Mouse (Mus musculus): ENCODE measurements around the gene H2al1c.

DNA sequence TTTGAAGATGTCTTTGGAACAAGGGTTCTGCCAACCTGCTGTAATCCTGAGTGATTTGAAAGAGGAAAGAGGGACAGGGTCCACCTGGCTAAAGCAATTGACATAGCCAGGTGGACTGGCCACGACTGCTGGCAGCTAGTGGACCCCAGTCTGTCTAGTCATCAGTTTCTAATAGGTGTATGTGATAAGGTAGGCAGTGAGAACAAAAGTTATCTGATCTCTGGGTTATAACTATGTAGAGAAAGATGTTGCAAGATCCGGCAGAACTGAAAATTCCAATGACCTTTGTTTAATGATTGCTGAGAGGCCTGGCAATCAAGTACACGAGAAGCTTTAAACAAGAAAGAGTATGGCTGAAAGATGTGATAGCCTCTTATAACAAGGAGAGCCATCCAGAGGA is 32.3 kb upstream of the H2al1c start:
- TF ChIP-seq CTCF (IDR thresholded peaks at IDR 0.05; ENCODE audit: insufficient read depth, low read depth, low read length): no peak
- TF ChIP-seq POLR2A (IDR thresholded peaks at IDR 0.05; ENCODE audit: insufficient read depth, low read depth, low read length): no peak
